Mouse (Mus musculus) CH12F3 (cell line): ENCODE data around the gene Dtx1.

ENCODE experiments used
- in situ Hi-C: fragments of 300-500 bp; cut with MboI; formaldehyde crosslinking; loops from 2 replicates; pipeline ENCODE4 v1.14.3; 2020; ENCODE audit warnings: low sequenced_read_pairs

Dtx1 gene

DNA sequence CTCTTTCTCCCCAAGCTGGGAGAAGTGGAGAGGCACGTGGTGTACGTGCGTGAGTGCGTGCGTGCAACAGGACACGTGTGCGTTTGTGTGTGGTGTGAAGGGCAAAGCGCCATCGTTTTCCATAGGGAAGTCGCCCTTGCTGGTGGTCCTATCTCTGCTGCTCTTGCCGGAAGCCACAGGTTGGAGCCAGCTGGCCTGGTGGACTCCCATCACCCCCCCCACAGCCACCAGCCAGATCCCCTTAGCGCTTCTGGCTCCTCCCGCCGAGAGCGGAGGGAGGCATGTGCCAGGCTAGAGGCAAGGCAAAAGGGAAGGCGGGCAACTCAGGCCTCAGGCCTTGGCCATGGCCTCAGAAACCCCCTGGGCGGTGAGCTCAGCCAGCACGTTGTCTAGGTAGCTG is 30.8 kb downstream of the Dtx1 start:
- in situ Hi-C loops = no loop called here

GRCm38 (mm10) chr5:120679676-120680555 is 31.8 kb downstream of the Dtx1 start:
- in situ Hi-C loops = loop anchor here (5.0 kb wide), 1 partner anchor 37 kb away; no protein-coding TSS in a partner anchor

DNA sequence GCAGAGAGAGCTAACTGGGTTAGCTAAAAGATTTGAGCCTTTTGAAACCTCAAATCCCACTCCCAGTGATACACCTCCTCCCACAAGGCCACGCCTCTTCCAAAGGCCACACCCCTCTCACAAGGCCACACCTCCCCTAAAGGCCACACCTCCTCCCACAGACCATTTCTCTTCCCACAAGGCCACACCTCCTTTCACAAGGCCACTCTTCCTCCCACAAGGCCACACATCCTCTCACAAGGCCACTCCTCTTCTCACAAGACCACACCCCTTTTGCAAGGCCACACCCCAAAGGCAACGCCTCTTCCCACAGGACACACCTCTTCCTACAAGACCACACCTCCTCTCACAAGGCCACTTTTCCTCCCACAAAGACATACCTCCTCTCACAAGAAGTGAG is 34.2 kb downstream of the Dtx1 start:
- in situ Hi-C loops = loop anchor here (5.0 kb wide), 1 partner anchor 40 kb away; no protein-coding TSS in a partner anchor

DNA sequence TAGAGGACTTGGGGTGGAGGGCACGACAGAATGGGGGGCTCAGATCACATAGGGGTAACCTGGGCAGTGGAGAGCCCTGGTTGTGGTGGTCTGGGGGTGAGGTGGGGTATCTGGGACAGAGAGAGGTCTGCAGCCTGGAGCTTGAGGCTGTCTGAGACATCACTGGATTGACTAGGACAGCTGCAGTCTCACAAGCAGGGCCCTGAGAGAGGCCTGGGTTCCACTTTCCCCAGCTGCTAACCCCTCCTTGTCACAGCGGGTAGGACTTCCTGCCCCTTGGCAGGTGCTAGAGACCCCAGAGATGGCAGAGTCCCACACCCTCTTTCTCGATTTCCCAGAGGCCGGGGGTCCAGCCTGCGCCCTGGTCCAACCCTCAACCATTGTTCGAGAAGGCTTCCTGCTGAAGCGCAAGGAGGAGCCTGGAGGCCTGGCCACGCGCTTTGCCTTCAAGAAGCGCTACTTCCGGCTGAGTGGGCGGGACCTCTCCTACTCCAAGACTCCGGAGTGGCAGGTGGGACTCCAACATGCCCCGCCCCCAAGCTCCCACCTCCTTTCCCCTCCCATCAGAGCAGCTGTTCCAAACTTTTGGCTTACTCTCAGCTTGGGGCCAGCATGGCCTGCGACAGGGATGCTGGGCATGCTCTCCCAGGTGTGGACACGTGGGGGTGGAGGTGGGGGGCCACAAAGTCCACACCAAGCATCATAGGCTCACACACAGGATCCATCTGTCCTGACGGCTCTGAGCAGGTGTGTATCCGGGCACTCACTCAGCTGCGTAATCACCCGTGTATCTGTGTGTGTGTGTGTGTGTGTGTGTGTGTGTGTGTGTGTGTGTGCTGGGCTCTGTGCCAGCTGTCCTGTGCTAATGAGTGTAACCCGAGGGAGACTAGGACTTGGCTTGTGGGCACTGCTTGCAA is 37.2 kb downstream of the Dtx1 start:
- in situ Hi-C loops = loop anchor here (5.0 kb wide), 1 partner anchor 43 kb away; no protein-coding TSS in a partner anchor

GRCm38 (mm10) chr5:120673626-120674025 is 38.1 kb downstream of the Dtx1 start:
- in situ Hi-C loops = no loop called here

DNA sequence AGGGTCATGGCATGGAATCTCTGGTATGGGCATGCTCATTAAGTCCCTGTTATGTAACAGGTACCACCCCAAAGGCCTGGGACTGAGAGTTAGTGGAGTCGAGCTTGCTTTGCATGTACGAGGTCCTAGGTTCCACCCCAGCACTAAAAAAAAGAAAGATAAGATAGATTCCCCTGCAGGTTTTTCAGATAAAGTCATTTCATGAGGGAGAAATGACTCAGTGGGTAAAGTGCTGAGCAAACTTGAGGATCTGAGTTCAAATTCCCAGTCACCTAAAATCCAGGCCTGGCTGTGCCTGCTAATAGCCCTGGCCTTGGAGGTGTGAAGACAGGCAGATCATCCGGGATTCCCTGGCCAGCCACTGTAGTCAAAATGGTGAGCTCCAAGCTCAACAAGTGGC is 39.9 kb downstream of the Dtx1 start:
- in situ Hi-C loops = no loop called here

- in situ Hi-C loops = no loop called here
Measured at GRCm38 (mm10) chr5:120670132-120670531, 41.6 kb downstream of the Dtx1 start.

DNA sequence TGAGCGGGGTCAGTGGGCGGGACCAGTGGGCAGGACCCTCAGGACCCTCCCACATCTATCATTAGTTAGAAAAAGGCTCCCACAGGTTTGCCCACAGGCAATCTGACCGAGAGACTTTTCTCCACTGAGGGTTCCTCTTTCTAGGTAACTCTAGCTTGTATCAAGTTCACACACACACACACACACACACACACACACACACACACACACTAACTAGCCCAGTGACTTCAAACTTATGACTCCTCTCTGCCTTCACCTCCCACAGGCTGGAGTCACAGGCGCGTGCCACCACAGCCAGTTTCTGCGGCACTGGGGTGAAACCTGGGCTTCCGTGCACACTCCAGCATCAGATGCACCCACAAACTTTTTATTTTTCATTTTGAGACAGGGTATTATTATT is 43.0 kb downstream of the Dtx1 start:
- in situ Hi-C loops = no loop called here

- in situ Hi-C loops = no loop called here
Measured at GRCm38 (mm10) chr5:120664888-120665287, 46.8 kb downstream of the Dtx1 start.

DNA sequence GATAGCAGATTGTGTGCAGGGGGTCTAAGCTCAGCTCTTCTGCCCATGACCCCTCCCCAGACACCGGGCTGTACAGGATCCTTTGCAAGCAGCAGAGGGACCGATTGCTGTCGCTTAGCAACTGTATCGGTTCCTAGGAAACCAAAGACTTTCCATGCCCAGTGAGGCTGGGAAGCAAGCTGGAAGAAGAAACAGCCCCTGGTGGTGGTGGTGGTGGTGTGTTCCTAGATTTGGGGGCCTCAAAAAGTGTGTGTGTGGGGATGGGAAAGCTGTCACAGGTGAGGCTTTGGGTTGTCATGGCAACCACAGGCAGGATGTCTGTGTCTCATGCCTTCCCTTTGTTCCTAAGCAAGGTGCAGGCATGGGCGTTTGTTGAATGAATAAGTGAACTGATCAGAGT is 50.9 kb downstream of the Dtx1 start:
- in situ Hi-C loops = no loop called here

DNA sequence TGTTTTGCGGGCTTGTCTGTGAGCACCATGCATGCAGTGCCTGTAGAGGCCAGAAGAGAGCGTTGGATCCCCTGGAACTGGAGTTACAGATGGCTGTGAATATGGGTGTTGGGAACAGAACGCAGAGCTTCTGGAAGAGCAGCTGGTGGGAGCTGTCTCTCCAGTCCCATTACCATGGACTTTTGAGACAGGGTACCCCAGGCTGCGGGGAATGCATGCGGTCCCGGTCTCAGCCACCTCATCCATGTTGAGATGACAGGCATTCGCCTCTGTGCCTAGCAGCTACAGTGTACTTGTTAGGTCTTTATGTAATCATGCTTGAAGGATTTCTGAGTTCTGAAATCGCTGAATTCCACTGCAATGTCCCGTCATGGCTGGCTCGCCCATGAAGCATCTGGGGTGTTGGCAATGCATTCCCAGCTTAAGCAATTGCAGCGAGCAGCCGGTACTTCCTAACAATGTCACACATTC is 55.4 kb downstream of the Dtx1 start:
- in situ Hi-C loops = no loop called here

GRCm38 (mm10) chr5:120653873-120654272 is 57.9 kb downstream of the Dtx1 start:
- in situ Hi-C loops = no loop called here

- in situ Hi-C loops = no loop called here
Measured at GRCm38 (mm10) chr5:120652915-120653701, 58.6 kb downstream of the Dtx1 start.

DNA sequence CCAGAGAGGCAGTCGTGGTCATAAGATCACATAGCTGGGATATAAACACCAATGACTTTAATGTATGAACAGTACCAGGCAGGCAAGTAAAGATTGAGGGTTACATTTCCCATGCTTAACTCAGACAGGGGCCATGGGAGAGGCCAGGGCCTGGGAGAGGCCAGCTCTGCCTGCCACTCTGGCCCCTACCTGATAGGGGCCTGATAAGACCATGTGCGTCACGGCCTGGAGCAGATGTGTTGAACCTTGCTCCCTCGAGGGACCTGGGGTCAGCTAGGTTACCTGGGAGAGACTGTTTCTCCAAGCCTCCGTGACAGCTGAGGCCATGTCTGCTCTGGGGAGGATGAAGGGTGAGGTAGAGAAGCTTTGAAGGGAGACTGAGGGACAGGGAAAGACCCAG is 60.5 kb downstream of the Dtx1 start:
- in situ Hi-C loops = no loop called here

DNA sequence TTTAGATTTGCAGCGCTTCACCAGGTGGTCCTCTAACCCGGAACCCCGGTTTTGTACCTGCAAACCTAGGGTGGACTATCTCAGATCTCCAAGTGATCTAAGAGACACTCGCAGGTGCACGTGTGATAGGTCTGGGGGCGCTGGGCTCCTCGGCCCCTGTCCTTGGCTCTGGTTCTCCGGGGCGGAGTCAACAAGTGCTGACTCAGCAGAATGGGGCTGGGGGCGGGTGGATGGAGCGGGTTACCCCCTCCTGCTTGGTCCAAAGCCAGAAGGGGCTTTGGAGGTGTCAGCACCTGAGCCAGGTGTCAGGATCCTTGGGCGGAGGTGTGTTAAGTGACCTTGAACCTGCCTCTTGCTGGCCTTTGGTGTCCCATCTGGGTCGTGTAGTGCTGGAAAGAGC is 61.8 kb downstream of the Dtx1 start:
- in situ Hi-C loops = no loop called here

GRCm38 (mm10) chr5:120649374-120649933 is 62.3 kb downstream of the Dtx1 start:
- in situ Hi-C loops = no loop called here

- in situ Hi-C loops = no loop called here
Measured at GRCm38 (mm10) chr5:120648569-120649373, 63.0 kb downstream of the Dtx1 start, which contains the start of gene Rasal1. Rasal1 (plus strand) TSS chr5:120648812.

DNA sequence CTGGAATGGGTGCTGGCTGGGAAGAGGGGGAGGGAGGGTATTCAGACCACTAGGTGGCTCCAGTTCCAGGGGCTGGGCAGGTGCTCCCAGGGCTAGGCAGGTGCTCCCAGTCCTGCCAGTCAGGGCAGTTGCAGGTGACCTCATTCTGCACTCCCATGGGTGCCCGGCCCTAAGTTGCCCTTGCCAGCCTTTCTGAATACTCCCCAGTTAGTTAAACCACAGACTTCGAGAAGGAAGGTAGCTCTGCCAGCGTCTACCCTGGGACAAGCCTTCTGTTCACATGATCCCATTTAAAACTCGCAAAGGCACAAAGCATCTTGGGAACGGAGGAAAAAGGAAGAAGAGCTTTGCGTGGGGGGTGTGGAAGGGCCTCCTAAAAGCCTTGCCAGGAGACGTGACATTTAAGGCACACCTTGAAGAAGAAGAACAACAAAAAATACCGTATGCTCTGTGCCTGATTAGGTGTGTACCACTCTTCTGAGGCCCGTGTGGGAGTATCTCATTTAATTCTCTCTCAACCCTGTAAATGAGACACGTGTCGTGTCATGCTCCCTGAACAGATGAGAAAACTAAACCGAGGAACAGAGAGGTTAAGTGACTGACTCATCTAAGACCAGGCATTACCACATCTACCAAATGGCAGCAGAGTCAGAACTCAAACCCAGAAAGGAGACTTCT is 63.8 kb downstream of the Dtx1 start:
- in situ Hi-C loops = no loop called here

DNA sequence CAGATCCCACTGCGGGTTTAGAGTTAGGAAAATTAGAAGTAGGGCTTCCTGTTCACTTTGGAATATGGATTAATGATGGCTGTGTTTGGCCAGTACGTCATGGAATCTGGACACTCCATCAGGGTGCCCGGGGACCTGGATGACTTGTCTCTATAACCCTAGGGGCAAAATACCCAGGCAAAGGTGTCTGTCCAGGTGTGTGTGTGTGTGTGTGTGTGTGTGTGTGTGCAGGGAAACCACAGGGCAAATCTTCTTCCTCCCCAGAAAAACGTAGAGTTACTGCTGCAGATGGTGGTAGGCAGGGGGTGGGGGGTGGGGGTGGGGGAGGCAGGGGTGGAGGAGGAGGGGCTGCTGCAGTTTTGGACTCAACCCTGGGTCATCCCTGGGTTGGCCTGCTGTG is 64.4 kb downstream of the Dtx1 start:
- in situ Hi-C loops = no loop called here
